Mouse (Mus musculus): ENCODE measurements around the gene Gng12.

- TF ChIP-seq CTCF (IDR thresholded peaks at IDR 0.05; ENCODE audit: low read depth) (no peak), EP300 (optimal IDR thresholded peaks at IDR 0.05) (no peak)
These were observed 66.9 kb downstream of the Gng12 start for GRCm38 (mm10) chr6:66963068-66963467.

All from stomach, postnatal 0 days (tissue).